Mouse (Mus musculus) heart, embryonic 16.5 days (tissue): Measurements from ENCODE around the gene Rab40c. TPM values are rescaled to one million over a fixed set of nuclear protein-coding genes. Genes with fewer than 3 reads are reported as not detected.
A peak's percentile ranks its signal among the peaks of the same experiment; 100 is the strongest.

ENCODE experiments used
- ATAC-seq: fragments of 200-750 bp; cut with Nextera tagmentation; replicated peaks from 2 replicates; pipeline ENCODE4 v1.8.0; 2017; ENCODE audit warnings: moderate number of reproducible peaks; ENCODE audit not compliant: insufficient read depth, low FRiP score; ENCODE audit errors: extremely low read depth
- H3K27ac ChIP-seq: fragments of 300-500 bp; sonication (generic); 2 replicates; pipeline ENCODE4 v1.5.1; 2014; ENCODE audit warnings: mild to moderate bottlenecking, low read length, control low read depth, moderate library complexity
- H3K27me3 ChIP-seq: fragments of 300-500 bp; sonication (generic); 2 replicates; pipeline ENCODE4 v1.6.1; 2014; ENCODE audit warnings: low read length, mixed read lengths; ENCODE audit not compliant: control insufficient read depth, insufficient read depth
- H3K36me3 ChIP-seq: fragments of 300-500 bp; sonication (generic); 2 replicates; pipeline ENCODE4 v1.6.1; 2014; ENCODE audit not compliant: control insufficient read depth, insufficient read depth
- H3K4me1 ChIP-seq: fragments of 300-500 bp; sonication (generic); 2 replicates; pipeline ENCODE4 v1.6.1; 2014; ENCODE audit warnings: low read length, mixed read lengths; ENCODE audit not compliant: control insufficient read depth, insufficient read depth
- H3K4me2 ChIP-seq: fragments of 300-500 bp; sonication (generic); 2 replicates; pipeline ENCODE4 v1.6.1; 2014; ENCODE audit warnings: low read depth, mild to moderate bottlenecking, control low read depth, low read length
- H3K4me3 ChIP-seq: fragments of 300-500 bp; sonication (generic); 2 replicates; pipeline ENCODE4 v1.5.1; 2014; ENCODE audit warnings: mild to moderate bottlenecking, control low read depth, low read length
- H3K9ac ChIP-seq: fragments of 300-500 bp; sonication (generic); 2 replicates; pipeline ENCODE4 v1.6.1; 2014; ENCODE audit warnings: low read length, control low read depth
- H3K9me3 ChIP-seq: fragments of 300-500 bp; sonication (generic); replicated peaks from 2 replicates; pipeline ENCODE4 v1.6.1; 2016; ENCODE audit warnings: low read length; ENCODE audit not compliant: control insufficient read depth
- WGBS: fragments of 180-500 bp; shearing (Covaris S2); extraction: QIAGEN DNeasy Blood & Tissue Kit; methylation state at CpG from one replicate; pipeline ENCODE4 v1.1.7; 2014; 5-methylcytosine and 5-hydroxymethylcytosine counted together
- polyA plus RNA-seq: library from polyadenylated mRNA; unstranded; fragments of >200 nt; fragmentation: Nextera tagmentation; extraction: Ambion mirVana; gene quantifications from 2 replicates; pipeline ENCODE4 v1.2.1, GENCODE M21; 2015

Rab40c gene
- polyA plus RNA-seq, 1 experiment from 2014 or later: 14.5 TPM

- Histone ChIP-seq H3K27ac (no peak overlapping the region), H3K4me2 (no peak overlapping the region; the same call in 1 of the 2 replicates), H3K4me3 (no peak overlapping the region), H3K4me1 (peaks cover 18% of the 10 kb centered on the region), H3K9ac (no peak overlapping the region), H3K36me3 (no peaks in the 10 kb centered on the region), H3K9me3 (no peaks in the 10 kb centered on the region), H3K27me3 (no peaks in the 10 kb centered on the region)
- no peak for ATAC-seq
- WGBS: 74% methylated on average over 2 of the region's 2 CpGs
Measured at GRCm38 (mm10) chr17:25942597-25943151, 23.1 kb upstream of the Rab40c start.

- H3K9ac ChIP-seq: peak overlapping the region; percentile 90
- H3K36me3 ChIP-seq: peaks cover 4% of the 10 kb centered on the region; the same call in 1 of the 2 replicates
- peak overlapping the region; percentile 75 for H3K4me3 ChIP-seq
- WGBS: 3% methylated on average over 54 of the region's 54 CpGs
- ATAC-seq: peak; percentile 76
- H3K4me2 ChIP-seq: peak overlapping the region; percentile 82
- no peaks in the 10 kb centered on the region for H3K27me3 ChIP-seq
- no peaks in the 10 kb centered on the region for H3K9me3 ChIP-seq
- peaks cover 18% of the 10 kb centered on the region for H3K4me1 ChIP-seq
- peak overlapping the region; percentile 90 for H3K27ac ChIP-seq
Measured at GRCm38 (mm10) chr17:25941511-25942241, 22.1 kb upstream of the Rab40c start.

- Histone ChIP-seq H3K27ac (no peak overlapping the region), H3K4me1 (no peaks in the 10 kb centered on the region), H3K4me3 (no peak overlapping the region), H3K9me3 (no peaks in the 10 kb centered on the region), H3K4me2 (no peak overlapping the region), H3K36me3 (peaks cover 46% of the 10 kb centered on the region), H3K27me3 (no peaks in the 10 kb centered on the region), H3K9ac (no peak overlapping the region)
- no peak for ATAC-seq
- 87% methylated on average over 1 of the region's 1 CpGs for WGBS
Measured at GRCm38 (mm10) chr17:25934526-25934925, 15.0 kb upstream of the Rab40c start.

GRCm38 (mm10) chr17:25925348-25925747 is 5.8 kb upstream of the Rab40c start:
- WGBS: 59% methylated on average over 2 of the region's 2 CpGs
- H3K4me3 ChIP-seq: no peak overlapping the region
- H3K4me2 ChIP-seq: no peak overlapping the region
- H3K27me3 ChIP-seq: no peaks in the 10 kb centered on the region
- H3K9me3 ChIP-seq: no peaks in the 10 kb centered on the region
- no peak overlapping the region for H3K27ac ChIP-seq
- 0 out of 2 replicates have a peak, but pooled peaks cover 4% of the 10 kb centered on the region for H3K4me1 ChIP-seq
- peaks cover 29% of the 10 kb centered on the region for H3K36me3 ChIP-seq
- no peak overlapping the region for H3K9ac ChIP-seq
- no peak for ATAC-seq

GRCm38 (mm10) chr17:25922120-25922519 is 2.6 kb upstream of the Rab40c start:
- WGBS: 63% methylated on average over 5 of the region's 5 CpGs
- no peak overlapping the region for H3K4me3 ChIP-seq
- no peak overlapping the region for H3K27ac ChIP-seq
- no peak overlapping the region for H3K9ac ChIP-seq
- H3K36me3 ChIP-seq: peaks cover 11% of the 10 kb centered on the region; the same call in 1 of the 2 replicates
- no peaks in the 10 kb centered on the region for H3K9me3 ChIP-seq
- no peak for ATAC-seq
- H3K27me3 ChIP-seq: no peaks in the 10 kb centered on the region
- peaks cover 18% of the 10 kb centered on the region for H3K4me1 ChIP-seq
- no peak overlapping the region for H3K4me2 ChIP-seq

GRCm38 (mm10) chr17:25919786-25920642 is 487 bp upstream of the Rab40c start:
- H3K27ac ChIP-seq: peak overlapping the region; percentile 99

GRCm38 (mm10) chr17:25918037-25918750 is 1.3 kb downstream of the Rab40c start:
- Histone ChIP-seq H3K36me3 (no peaks in the 10 kb centered on the region), H3K9ac (peak overlapping the region; percentile 87), H3K9me3 (no peaks in the 10 kb centered on the region), H3K27ac (no peak overlapping the region), H3K4me2 (peak overlapping the region; percentile 91), H3K27me3 (no peaks in the 10 kb centered on the region), H3K4me3 (peak overlapping the region; percentile 83), H3K4me1 (peaks cover 33% of the 10 kb centered on the region)
- ATAC-seq: no peak
- 67% methylated on average over 9 of the region's 9 CpGs for WGBS

More at GRCm38 (mm10) chr17:25919786-25920642, 487 bp upstream of the Rab40c start:
- Histone ChIP-seq H3K9ac (peak overlapping the region; percentile 74), H3K4me1 (peaks cover 18% of the 10 kb centered on the region), H3K4me3 (peak overlapping the region; percentile 83), H3K4me2 (peak overlapping the region; percentile 62), H3K9me3 (no peaks in the 10 kb centered on the region), H3K27me3 (no peaks in the 10 kb centered on the region), H3K36me3 (no peaks in the 10 kb centered on the region)
- under 1% methylated on average over 40 of the region's 40 CpGs for WGBS
- ATAC-seq: peak; percentile 97

- H3K4me3 ChIP-seq: no peak overlapping the region
- H3K9ac ChIP-seq: no peak overlapping the region
- ATAC-seq: no peak
- peaks cover 34% of the 10 kb centered on the region for H3K4me1 ChIP-seq
- 72% methylated on average over 8 of the region's 8 CpGs for WGBS
- H3K4me2 ChIP-seq: no peak overlapping the region
- no peaks in the 10 kb centered on the region for H3K9me3 ChIP-seq
- no peaks in the 10 kb centered on the region for H3K36me3 ChIP-seq
- H3K27ac ChIP-seq: no peak overlapping the region
- H3K27me3 ChIP-seq: no peaks in the 10 kb centered on the region
Measured at GRCm38 (mm10) chr17:25916931-25917647, 2.4 kb downstream of the Rab40c start.
